Mouse (Mus musculus) forebrain, postnatal 0 days (tissue): ENCODE measurements at regions not wholly inside any gene's neighbourhood (a gene's known extent, or its start where the extent isn't known, plus 50 kb on each side); places are given as distances from the start of the nearest gene placed in this dataset.

Experiments used
- ATAC-seq: fragments of 200-750 bp; cut with Nextera tagmentation; 2 replicates; pipeline ENCODE4 v1.8.0; 2017; ENCODE audit warnings: mild to moderate bottlenecking, moderate library complexity
- DNase-seq: peaks from one replicate; pipeline ENCODE4 v3.0.0-alpha.2; 2015
- H3K27ac ChIP-seq: fragments of 300-500 bp; sonication (generic); 2 replicates; pipeline ENCODE4 v1.5.1; 2014; ENCODE audit warnings: low read depth, mild to moderate bottlenecking, antibody characterized with exemption, low read length, moderate library complexity, mixed read lengths
- H3K27me3 ChIP-seq: fragments of 300-500 bp; sonication (generic); 2 replicates; pipeline ENCODE4 v1.6.1; 2014; ENCODE audit warnings: mild to moderate bottlenecking, low read length, mixed read lengths; ENCODE audit not compliant: insufficient read depth
- H3K36me3 ChIP-seq: fragments of 300-500 bp; sonication (generic); 2 replicates; pipeline ENCODE4 v1.6.1; 2014; ENCODE audit warnings: mild to moderate bottlenecking, moderate library complexity; ENCODE audit not compliant: insufficient read depth
- H3K4me1 ChIP-seq: fragments of 300-500 bp; sonication (generic); 2 replicates; pipeline ENCODE4 v1.6.1; 2014; ENCODE audit warnings: antibody characterized with exemption; ENCODE audit not compliant: insufficient read depth
- H3K4me2 ChIP-seq: fragments of 300-500 bp; sonication (generic); 2 replicates; pipeline ENCODE4 v1.6.1; 2014; ENCODE audit warnings: low read depth, mild to moderate bottlenecking, moderate library complexity
- H3K4me3 ChIP-seq: fragments of 300-500 bp; sonication (generic); 2 replicates; pipeline ENCODE4 v1.5.1; 2014; ENCODE audit warnings: low read depth, low read length, mixed read lengths
- H3K9ac ChIP-seq: fragments of 300-500 bp; sonication (generic); 2 replicates; pipeline ENCODE4 v1.6.1; 2014; ENCODE audit warnings: mild to moderate bottlenecking
- H3K9me3 ChIP-seq: fragments of 300-500 bp; sonication (generic); 2 replicates; pipeline ENCODE4 v1.6.1; 2016; ENCODE audit warnings: low read length
- CTCF ChIP-seq: sonication (generic); IDR thresholded peaks from 2 replicates; pipeline ENCODE4 v1.5.1; 2016; ENCODE audit warnings: antibody characterized with exemption, control low read depth, low read depth
- WGBS: fragments of 180-500 bp; shearing (Covaris S2); extraction: QIAGEN DNeasy Blood & Tissue Kit; methylation state at CpG from one replicate; pipeline ENCODE4 v1.1.7; 2014; 5-methylcytosine and 5-hydroxymethylcytosine counted together

DNA sequence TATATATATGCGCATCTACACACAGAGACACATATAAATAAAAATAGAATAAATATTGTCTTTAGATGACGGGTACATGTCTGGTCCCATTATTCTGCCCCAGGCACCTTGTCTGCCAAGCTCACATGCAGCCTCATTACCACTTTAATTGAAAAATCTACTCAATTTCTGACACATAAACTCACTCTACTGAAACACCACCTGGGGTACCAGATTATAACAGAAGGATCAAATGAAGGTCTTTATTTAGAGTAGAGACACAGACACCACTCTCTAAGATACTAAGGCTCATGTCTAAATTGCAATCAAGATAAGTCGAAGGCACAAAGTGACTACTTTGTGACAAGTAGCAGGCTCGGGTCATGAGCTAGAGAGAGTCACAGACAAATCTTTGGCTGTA lies 138.9 kb downstream of the Mreg start:
- Histone ChIP-seq H3K9ac (no peak overlapping the region), H3K9me3 (no peaks in the 10 kb centered on the region), H3K4me2 (no peak overlapping the region), H3K4me1 (no peaks in the 10 kb centered on the region; the same call in 1 of the 2 replicates), H3K27ac (no peak overlapping the region), H3K4me3 (no peak overlapping the region), H3K36me3 (no peaks in the 10 kb centered on the region), H3K27me3 (no peaks in the 10 kb centered on the region)
- no peak for ATAC-seq
- DNase-seq, result no peak
- no peak for TF ChIP-seq CTCF
- WGBS, result 73% methylated on average over 4 of the region's 4 CpGs

DNA sequence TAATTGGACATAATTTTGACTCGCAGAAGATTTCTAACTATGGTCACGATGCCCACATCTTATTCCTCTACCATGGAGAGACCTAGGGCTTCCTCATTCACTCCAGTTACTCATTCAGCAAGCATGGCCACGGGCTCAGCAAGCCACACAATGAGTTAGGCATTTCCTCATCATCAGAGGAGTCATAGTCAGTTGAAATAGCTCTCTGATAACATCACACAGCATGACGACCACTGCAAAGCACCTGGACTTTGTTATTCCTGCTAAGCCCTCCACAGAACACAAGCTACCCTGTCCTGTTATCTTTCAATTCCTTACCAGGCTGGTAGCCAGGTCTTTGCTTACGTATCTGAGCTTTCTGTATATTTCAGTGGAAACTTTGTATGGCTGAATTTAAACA lies 141.6 kb downstream of the Mreg start:
- Histone ChIP-seq H3K27me3 (no peaks in the 10 kb centered on the region), H3K9ac (no peak overlapping the region), H3K4me1 (no peaks in the 10 kb centered on the region; the same call in 1 of the 2 replicates), H3K27ac (no peak overlapping the region), H3K36me3 (no peaks in the 10 kb centered on the region), H3K9me3 (no peaks in the 10 kb centered on the region), H3K4me2 (no peak overlapping the region), H3K4me3 (no peak overlapping the region)
- TF ChIP-seq CTCF, result no peak
- no peak for ATAC-seq
- DNase-seq, result no peak
- WGBS, result 73% methylated on average over 5 of the region's 5 CpGs

DNA sequence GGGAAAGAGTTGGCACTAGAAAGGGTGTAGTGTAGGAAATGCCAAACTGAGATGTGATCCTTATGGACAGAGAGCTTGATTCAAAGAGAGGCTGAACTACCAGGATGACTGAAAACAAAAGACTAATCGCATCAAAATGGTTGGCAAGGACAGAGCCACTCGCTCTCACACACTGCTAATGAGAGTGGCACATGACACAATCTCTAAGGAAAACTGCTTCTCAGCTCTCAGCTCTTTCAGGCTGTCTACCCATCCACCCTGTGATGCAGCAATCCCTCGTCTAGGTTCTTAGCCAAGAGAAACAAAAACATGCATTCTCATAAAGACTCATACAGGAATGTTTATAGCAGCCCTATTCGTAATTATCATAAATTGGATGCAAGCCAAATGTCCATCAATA lies 143.1 kb downstream of the Mreg start:
- no peaks in the 10 kb centered on the region for H3K9me3 ChIP-seq
- no peak overlapping the region for H3K9ac ChIP-seq
- no peak overlapping the region for H3K27ac ChIP-seq
- no peak overlapping the region for H3K4me3 ChIP-seq
- ATAC-seq (peak; percentile 58), DNase-seq (no peak)
- no peaks in the 10 kb centered on the region for H3K27me3 ChIP-seq
- no peak overlapping the region for H3K4me2 ChIP-seq
- 25% methylated on average over 4 of the region's 4 CpGs for WGBS
- H3K36me3 ChIP-seq, result no peaks in the 10 kb centered on the region
- TF ChIP-seq CTCF, result no peak
- H3K4me1 ChIP-seq, result no peaks in the 10 kb centered on the region; the same call in 1 of the 2 replicates

GRCm38 (mm10) chr1:72065090-72065489 lies 147.0 kb downstream of the Mreg start:
- Histone ChIP-seq H3K4me3 (no peak overlapping the region), H3K36me3 (no peaks in the 10 kb centered on the region), H3K27ac (no peak overlapping the region), H3K27me3 (no peaks in the 10 kb centered on the region), H3K9ac (no peak overlapping the region), H3K9me3 (no peaks in the 10 kb centered on the region), H3K4me1 (no peaks in the 10 kb centered on the region; the same call in 1 of the 2 replicates), H3K4me2 (peak overlapping the region; percentile 24)
- DNase-seq (peak; percentile 50), ATAC-seq (no peak)
- 18% methylated on average over 13 of the region's 13 CpGs for WGBS
- TF ChIP-seq CTCF, result no peak

GRCm38 (mm10) chr1:72060393-72060792 lies 151.7 kb downstream of the Mreg start:
- Histone ChIP-seq H3K27me3 (no peaks in the 10 kb centered on the region), H3K4me2 (no peak overlapping the region), H3K27ac (no peak overlapping the region), H3K36me3 (no peaks in the 10 kb centered on the region), H3K9ac (no peak overlapping the region), H3K4me1 (no peaks in the 10 kb centered on the region), H3K4me3 (no peak overlapping the region), H3K9me3 (no peaks in the 10 kb centered on the region)
- 52% methylated on average over 5 of the region's 5 CpGs for WGBS
- DNase-seq (no peak), ATAC-seq (no peak)
- TF ChIP-seq CTCF, result no peak

DNA sequence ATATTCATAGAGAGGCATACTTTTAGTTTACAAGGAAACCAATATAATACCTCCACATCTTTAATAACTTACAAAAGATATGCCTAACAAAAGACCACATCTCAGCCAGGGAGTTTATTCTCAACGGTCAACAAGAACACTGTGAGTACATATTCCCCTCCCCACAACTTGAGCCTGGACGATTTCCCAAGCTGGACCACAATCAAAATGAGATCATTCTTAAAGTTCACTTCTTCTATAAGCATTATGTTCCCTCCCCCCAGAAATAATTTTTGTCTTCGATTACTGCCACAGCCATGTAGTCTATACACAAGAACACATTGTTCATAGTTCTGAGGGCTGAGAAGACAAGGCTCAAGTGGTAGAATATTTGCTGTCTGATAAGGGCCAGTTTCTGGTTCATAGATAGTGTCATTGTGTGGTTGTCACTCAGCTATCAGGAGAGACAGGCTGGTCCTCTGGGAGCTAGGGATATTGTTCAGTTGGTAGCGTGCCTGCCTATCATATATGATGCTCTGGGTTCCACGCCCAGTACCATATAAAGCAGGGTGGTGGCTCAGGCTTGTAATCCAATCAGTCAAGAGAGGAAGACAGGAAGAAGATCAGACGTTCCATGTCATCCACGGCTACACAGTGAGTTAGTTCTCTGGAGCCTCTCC lies 153.9 kb downstream of the Mreg start:
- H3K4me3 ChIP-seq, result no peak overlapping the region
- no peak overlapping the region for H3K4me2 ChIP-seq
- no peak overlapping the region for H3K9ac ChIP-seq
- H3K9me3 ChIP-seq, result no peaks in the 10 kb centered on the region
- whole genome bisulfite sequencing, result 66% methylated on average over 7 of the region's 7 CpGs
- no peak overlapping the region for H3K27ac ChIP-seq
- H3K27me3 ChIP-seq, result no peaks in the 10 kb centered on the region
- TF ChIP-seq CTCF, result no peak
- ATAC-seq, result no peak
- no peak for DNase-seq
- no peaks in the 10 kb centered on the region for H3K4me1 ChIP-seq
- H3K36me3 ChIP-seq, result no peaks in the 10 kb centered on the region

DNA sequence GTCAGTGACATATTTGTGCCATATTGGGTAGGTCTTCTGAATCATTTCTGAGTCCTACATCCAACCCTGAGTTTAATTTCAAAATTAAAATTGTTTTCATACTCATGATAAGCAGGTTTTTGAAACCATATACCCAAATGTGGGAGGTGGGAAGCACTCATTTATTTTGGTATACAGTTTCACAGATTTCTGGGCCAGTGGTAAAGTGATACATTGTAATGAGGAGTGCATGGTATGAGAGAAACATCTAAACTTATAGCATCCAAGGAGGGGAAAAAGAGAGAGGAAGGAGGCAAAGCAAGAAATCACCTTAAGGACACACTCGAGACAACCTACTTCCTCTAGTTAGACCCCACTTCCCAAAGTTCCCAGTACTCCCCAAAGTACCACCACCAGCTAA lies 157.6 kb downstream of the Mreg start:
- Histone ChIP-seq H3K36me3 (no peaks in the 10 kb centered on the region), H3K9me3 (no peaks in the 10 kb centered on the region), H3K4me1 (no peaks in the 10 kb centered on the region), H3K9ac (no peak overlapping the region), H3K27ac (no peak overlapping the region), H3K4me3 (no peak overlapping the region), H3K4me2 (no peak overlapping the region), H3K27me3 (no peaks in the 10 kb centered on the region)
- no peak for TF ChIP-seq CTCF
- 77% methylated on average over 1 of the region's 1 CpGs for WGBS
- ATAC-seq, result no peak
- DNase-seq, result no peak

DNA sequence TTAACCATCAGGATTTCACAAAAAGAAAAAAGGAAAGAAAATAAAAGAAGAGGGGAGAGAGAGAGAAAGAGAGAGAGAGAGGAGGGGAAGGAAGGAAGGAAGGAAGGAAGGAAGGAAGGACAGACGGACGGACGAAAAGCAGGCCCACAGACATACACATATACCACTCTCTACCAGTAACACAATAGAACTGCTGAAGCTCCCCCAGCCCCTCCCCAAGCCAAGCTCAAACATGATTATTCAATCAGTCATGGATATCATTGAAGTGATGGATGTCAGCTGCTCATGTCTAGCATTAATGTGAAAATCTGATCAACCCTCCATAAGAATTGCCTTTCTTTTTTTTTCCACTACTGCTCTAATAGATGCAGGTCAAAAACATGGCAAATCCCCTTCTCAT lies 161.2 kb downstream of the Mreg start:
- no peak for TF ChIP-seq CTCF
- H3K27ac ChIP-seq, result no peak overlapping the region
- DNase-seq (no peak), ATAC-seq (no peak)
- H3K4me3 ChIP-seq, result no peak overlapping the region
- no peaks in the 10 kb centered on the region for H3K9me3 ChIP-seq
- H3K27me3 ChIP-seq, result no peaks in the 10 kb centered on the region
- H3K36me3 ChIP-seq, result no peaks in the 10 kb centered on the region
- H3K9ac ChIP-seq, result no peak overlapping the region
- no peaks in the 10 kb centered on the region for H3K4me1 ChIP-seq
- H3K4me2 ChIP-seq, result no peak overlapping the region
- WGBS, result 93% methylated on average over 3 of the region's 3 CpGs
